Mouse (Mus musculus) large intestine, adult 2 months (tissue): ENCODE measurements around the gene Luzp2. TPM values are rescaled to one million over a fixed set of nuclear protein-coding genes. Genes with fewer than 3 reads are reported as not detected.
"Not testable (repeated sequence)": the region's sequence is repeated elsewhere in the genome, so short reads cannot be mapped to it uniquely, and the experiment has no call there.

Experiments
- DNase-seq: peaks from one replicate; pipeline ENCODE4 v3.0.0-alpha.2; 2012; ENCODE audit warnings: low read depth, low spot score
- WGBS: fragments of 180-500 bp; shearing (Covaris S2); methylation state at CpG from one replicate; pipeline ENCODE4 v1.1.7; 2018; 5-methylcytosine and 5-hydroxymethylcytosine counted together
- polyA plus RNA-seq: library from polyadenylated mRNA; depleted of rRNA; stranded (reverse); fragments of >200 nt; gene quantifications from 2 replicates; pipeline ENCODE4 v1.2.3, GENCODE M21; 2012

Luzp2 gene
- polyA plus RNA-seq, 1 experiment: not detected

- no peak for DNase-seq
- WGBS: 65% methylated on average over 4 of the region's 4 CpGs
Measured at GRCm38 (mm10) chr7:54980585-54980984, 145.3 kb downstream of the Luzp2 start.

GRCm38 (mm10) chr7:55000397-55000796 is 165.1 kb downstream of the Luzp2 start:
- DNase-seq: no peak

GRCm38 (mm10) chr7:55009173-55009771 is 174.0 kb downstream of the Luzp2 start:
- 62% methylated on average over 4 of the region's 4 CpGs for WGBS
- no peak for DNase-seq

More at GRCm38 (mm10) chr7:55000397-55000796, 165.1 kb downstream of the Luzp2 start:
- WGBS: 36% methylated on average over 2 of the region's 2 CpGs

- 92% methylated on average over 1 of the region's 2 CpGs for WGBS
- not testable (repeated sequence) for DNase-seq
Measured at GRCm38 (mm10) chr7:55133850-55134249, 298.6 kb downstream of the Luzp2 start.

GRCm38 (mm10) chr7:55188927-55189326 is 353.6 kb downstream of the Luzp2 start:
- 84% methylated on average over 10 of the region's 10 CpGs for WGBS
- DNase-seq: no peak

GRCm38 (mm10) chr7:55189496-55189895 is 354.2 kb downstream of the Luzp2 start:
- DNase-seq: no peak
- 70% methylated on average over 2 of the region's 2 CpGs for WGBS

GRCm38 (mm10) chr7:55190655-55191054 is 355.4 kb downstream of the Luzp2 start:
- 58% methylated on average over 3 of the region's 3 CpGs for WGBS
- no peak for DNase-seq

- no peak for DNase-seq
- 85% methylated on average over 2 of the region's 2 CpGs for WGBS
Measured at GRCm38 (mm10) chr7:55198806-55199205, 363.5 kb downstream of the Luzp2 start.

- 75% methylated on average over 2 of the region's 2 CpGs for WGBS
- DNase-seq: no peak
Measured at GRCm38 (mm10) chr7:55222997-55223396, 387.7 kb downstream of the Luzp2 start.

GRCm38 (mm10) chr7:55229407-55229806 is 394.1 kb downstream of the Luzp2 start:
- DNase-seq: no peak
